Mouse (Mus musculus): ENCODE measurements around the gene Agxt.

Gene Agxt

GRCm38 (mm10) chr1:93135036-93135526 lies at the start of gene Agxt:
Gene Agxt, plus strand, starts transcription at chr1:93135240.
- no peak for DNase-seq

DNA sequence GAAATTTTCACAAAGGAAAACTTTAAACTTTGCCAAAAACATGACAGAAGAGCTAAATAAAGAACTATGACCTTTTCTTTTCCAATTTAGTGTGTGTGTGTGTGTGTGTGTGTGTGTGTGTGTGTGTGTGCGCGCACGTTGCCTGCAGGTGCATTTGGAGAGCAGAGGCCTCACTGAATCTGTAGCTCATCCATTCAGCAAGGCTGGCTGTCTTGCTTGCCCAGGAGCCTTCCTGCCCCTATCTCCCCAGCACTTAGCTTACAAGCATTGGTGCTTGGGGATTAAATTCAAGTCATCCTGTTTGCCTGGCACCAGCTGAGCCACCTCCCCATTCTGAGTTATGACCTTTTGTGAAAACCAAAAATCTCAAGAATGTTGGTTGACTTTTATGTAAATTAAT lies 42.5 kb upstream of the Agxt start:
- DNase-seq: peak; percentile 25 to 41

DNA sequence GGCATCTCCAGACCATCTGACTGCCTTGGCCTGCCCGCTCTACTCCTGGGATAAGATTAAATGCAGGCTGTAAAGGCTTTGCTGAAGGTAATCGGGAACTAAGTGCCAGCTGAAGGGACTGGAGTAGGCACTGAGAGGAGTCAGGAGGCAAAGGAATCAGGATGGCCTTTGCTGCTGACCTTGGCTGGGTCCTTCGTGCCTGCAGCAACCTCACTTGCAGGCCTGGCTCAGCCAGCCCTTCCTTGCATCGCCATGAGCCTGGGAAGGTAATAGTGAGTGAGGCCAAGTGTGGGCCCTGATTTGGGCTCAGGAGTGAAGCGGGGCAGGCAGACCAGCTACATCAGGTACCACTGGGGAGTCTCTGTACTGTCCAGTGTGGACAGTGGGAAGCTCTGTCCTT lies 36.1 kb upstream of the Agxt start:
- peak in 1 of 2 experiments; percentile 26 for DNase-seq

- peak in 1 of 2 experiments; percentile 69 for DNase-seq
Observed at GRCm38 (mm10) chr1:93100243-93100575, 34.8 kb upstream of the Agxt start.

DNA sequence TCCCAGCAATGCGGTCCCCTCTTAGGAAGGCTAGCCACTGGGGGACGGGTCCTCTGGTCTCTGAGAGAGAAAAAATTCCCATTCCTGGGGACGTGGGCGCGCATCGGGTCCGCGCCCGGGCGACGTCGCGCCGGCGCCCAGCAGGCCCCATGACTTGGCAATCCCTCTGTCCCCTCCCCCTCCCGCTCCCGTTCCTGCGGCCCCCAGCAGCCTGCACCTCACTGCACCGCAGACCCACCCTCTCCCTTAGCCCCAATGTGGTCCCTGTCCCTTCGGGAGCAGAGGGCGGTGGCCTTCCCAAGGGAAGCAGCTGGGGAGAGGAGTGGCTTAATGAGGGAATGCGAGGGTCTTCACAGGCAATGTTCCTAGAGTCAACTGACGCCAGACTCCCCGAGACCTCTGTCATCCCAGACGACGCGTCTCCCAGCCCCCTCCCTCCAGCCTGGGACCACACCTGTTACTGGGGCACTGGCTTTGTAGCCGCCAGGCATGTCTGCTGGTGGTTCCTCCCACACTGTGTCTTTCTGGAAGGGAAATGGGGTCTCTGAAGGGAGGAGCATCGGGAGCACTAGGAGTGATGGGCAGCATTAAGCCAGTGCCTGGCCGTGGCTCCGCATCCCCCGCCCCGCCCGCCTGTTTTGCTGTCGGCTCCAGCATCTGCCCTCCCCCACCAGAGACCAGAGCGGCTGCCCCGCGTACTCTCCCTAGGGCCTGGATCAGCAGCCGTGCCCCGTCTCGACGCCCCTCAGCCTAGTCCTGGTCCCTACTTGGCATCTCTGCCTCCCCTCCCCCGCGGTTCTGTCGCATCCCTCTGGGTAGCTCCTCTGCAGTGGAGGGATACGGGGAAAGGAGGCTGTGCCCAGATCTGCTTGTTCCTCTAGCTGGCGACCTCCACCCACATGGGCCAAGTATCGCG lies 34.2 kb upstream of the Agxt start:
- peak; percentile 77 to 82 for DNase-seq

DNA sequence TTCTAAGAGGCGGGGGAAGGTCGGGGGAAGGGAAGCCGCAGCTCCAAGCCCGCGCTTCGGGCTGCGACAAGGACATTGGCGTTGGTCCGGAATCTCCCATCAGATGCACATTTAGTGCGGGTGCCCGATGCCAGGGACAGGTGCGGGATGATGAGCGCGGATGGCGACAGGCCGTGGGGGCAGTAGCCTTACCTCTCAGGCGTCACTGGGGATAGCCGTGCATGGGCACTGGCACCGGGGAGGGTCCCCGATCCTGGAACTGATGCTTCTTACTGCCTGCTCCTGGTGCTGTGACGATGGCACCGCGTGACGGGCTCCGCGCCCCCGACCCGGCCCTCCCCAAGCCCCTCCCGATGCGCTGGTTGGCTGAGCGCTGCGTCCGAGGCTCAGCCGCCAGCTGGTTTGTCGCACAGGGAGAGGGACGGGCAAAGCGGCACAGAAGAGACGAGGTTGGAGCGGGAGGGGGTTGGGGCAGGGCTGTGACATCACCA lies 33.4 kb upstream of the Agxt start, which contains the start of gene Kif1a:
TSS of gene Kif1a (minus strand) at position 381 of the 491 bp plus-strand sequence.
- peak; percentile 92 to 94 for DNase-seq

DNA sequence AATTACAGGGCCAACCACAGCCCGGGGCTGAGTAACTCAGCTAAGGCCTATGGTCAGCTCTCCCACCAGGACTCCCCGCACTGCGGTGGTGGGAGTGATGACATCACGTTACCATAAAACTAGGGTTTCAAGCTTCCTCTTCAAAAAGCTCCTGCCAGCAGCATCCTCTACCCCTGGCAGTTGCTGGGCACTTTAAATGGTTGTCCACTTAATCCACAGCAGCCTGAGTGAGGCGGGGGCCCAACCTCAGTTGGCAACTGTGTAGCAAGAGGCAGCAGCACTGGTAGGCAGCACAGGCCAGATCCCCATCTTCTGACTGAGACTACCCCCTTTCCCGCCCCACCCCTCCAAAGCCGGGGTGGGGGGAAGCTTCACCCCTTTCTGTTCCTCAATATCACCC lies 32.3 kb upstream of the Agxt start:
- no peak for DNase-seq

- DNase-seq: peak; percentile 73 to 86
Observed at GRCm38 (mm10) chr1:93114713-93115463, 20.2 kb upstream of the Agxt start.

DNA sequence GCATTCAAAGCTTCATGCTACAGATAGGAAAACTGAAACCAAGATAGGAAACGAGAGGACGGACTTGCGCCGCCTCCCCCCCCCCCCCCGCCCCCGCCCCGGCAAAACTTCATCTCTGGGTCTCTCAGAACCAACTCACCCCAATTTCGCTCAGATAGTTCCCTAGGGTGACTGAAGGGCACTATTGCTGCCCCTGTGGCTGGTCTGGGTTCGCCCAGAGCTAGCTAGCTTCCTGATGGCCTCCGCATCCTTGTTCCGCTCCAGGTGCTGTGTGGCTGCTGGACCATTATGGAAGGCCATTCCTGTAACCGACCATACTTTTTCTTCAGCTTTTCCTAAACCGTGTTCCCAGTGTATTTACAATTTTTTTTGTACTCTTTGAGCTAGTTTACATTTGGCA lies 19.6 kb upstream of the Agxt start:
- DNase-seq: no peak

- DNase-seq: no peak
Observed at GRCm38 (mm10) chr1:93118816-93119215, 16.2 kb upstream of the Agxt start.

- no peak for DNase-seq
Observed at GRCm38 (mm10) chr1:93123179-93123854, 11.7 kb upstream of the Agxt start.

GRCm38 (mm10) chr1:93124066-93124465 lies 11.0 kb upstream of the Agxt start:
- DNase-seq: no peak

DNA sequence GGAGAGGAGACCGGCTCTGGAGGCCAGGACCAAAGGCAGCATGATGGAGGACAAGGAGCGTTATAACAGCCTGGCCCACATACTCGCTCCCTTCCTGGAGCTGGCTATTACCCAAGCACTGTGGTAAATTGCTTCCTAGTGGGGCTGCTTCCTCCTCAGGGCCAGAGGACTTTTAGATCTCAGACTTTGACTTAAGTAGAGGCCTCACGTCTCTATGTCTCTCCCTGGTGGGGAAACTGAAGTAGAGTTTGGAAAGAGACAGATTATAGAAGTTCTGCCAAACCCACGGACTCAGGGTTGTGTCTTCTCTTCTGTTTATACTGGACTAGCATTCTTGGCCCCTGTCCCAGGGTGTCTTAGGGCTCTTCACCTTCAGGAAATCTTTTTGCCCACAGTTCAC lies 9.8 kb upstream of the Agxt start:
- no peak for DNase-seq

DNA sequence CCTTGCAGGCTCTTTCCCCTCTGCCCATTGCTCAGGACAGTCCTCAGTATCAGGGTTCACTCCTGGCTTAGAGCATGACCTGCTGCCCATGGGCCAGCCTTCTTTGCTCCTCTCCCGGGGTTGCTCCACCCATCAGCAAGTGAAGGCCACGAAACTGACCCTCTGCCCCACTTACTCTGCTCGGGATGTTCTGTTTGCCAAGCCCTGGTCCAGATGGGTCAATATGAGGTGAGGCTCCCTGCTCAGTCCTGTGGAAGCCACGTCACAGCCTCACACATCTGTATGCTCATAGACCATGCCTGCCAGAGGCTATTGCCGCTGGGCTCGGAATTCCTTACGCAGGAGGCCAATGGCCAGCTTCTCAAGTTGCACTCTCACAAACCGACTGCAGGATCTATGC lies 6.8 kb upstream of the Agxt start:
- DNase-seq: no peak

GRCm38 (mm10) chr1:93128710-93129349 lies 6.2 kb upstream of the Agxt start:
- DNase-seq: peak; percentile 74 to 85

GRCm38 (mm10) chr1:93130242-93130983 lies 4.6 kb upstream of the Agxt start:
- DNase-seq: no peak

GRCm38 (mm10) chr1:93132676-93133075 lies 2.4 kb upstream of the Agxt start:
- DNase-seq: no peak

GRCm38 (mm10) chr1:93138534-93138933 lies 3.5 kb downstream of the Agxt start:
- peak in 1 of 2 experiments; percentile 34 for DNase-seq

GRCm38 (mm10) chr1:93139713-93140112 lies 4.7 kb downstream of the Agxt start:
- DNase-seq: no peak

DNA sequence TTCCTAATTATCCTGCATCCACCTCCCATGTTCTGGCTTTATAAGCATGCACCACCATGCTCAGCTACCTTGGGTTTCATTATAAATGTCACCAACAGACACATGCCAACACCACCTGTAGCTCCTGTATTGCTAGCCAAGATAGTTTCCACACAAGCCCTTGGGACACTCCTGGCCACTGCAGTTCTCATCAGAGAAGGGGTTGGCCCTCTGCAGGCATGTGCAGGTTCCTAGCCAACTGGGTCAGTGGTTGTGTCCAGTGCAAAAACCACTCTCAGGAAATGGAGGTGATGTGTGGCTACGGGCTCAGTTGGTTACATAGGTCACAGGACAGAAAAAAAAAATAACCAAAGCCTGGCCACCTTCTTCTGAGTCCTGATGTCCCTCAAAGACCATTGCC lies 7.8 kb downstream of the Agxt start:
- no peak for DNase-seq

- DNase-seq: no peak
Observed at GRCm38 (mm10) chr1:93144176-93144575, 9.1 kb downstream of the Agxt start.
